Mouse (Mus musculus) embryonic facial prominence, embryonic 15.5 days (tissue): ENCODE results near the gene Eps15. TPM values are rescaled to one million over a fixed set of nuclear protein-coding genes. Genes with fewer than 3 reads are reported as not detected.

Experiments used
- ATAC-seq: fragments of 200-750 bp; cut with Nextera tagmentation; 2 replicates; pipeline ENCODE4 v1.8.0; 2017; ENCODE audit warnings: low read depth, moderate TSS enrichment; ENCODE audit not compliant: insufficient number of reproducible peaks, low FRiP score, low TSS enrichment
- H3K27ac ChIP-seq: fragments of 300-500 bp; sonication (generic); replicated peaks from 2 replicates; pipeline ENCODE4 v1.5.1; 2015; ENCODE audit warnings: mild to moderate bottlenecking, inconsistent platforms
- H3K27me3 ChIP-seq: fragments of 300-500 bp; sonication (generic); 2 replicates; pipeline ENCODE4 v1.6.1; 2015; ENCODE audit warnings: inconsistent platforms
- H3K36me3 ChIP-seq: fragments of 300-500 bp; sonication (generic); 2 replicates; pipeline ENCODE4 v1.6.1; 2015; ENCODE audit warnings: mild to moderate bottlenecking, inconsistent platforms
- H3K4me1 ChIP-seq: fragments of 300-500 bp; sonication (generic); 2 replicates; pipeline ENCODE4 v1.6.1; 2015; ENCODE audit warnings: inconsistent platforms
- H3K4me2 ChIP-seq: fragments of 300-500 bp; sonication (generic); replicated peaks from 2 replicates; pipeline ENCODE4 v1.6.1; 2015; ENCODE audit warnings: mild to moderate bottlenecking, inconsistent platforms
- H3K4me3 ChIP-seq: fragments of 300-500 bp; sonication (generic); replicated peaks from 2 replicates; pipeline ENCODE4 v1.5.1; 2015; ENCODE audit warnings: mild to moderate bottlenecking, inconsistent platforms
- H3K9ac ChIP-seq: fragments of 300-500 bp; sonication (generic); 2 replicates; pipeline ENCODE4 v1.6.1; 2015; ENCODE audit warnings: inconsistent platforms
- H3K9me3 ChIP-seq: fragments of 300-500 bp; sonication (generic); replicated peaks from 2 replicates; pipeline ENCODE4 v1.6.1; 2016; ENCODE audit warnings: inconsistent platforms
- WGBS: fragments of 180-500 bp; shearing (Covaris S2); methylation state at CpG from one replicate; pipeline ENCODE4 v1.1.7; 2015; 5-methylcytosine and 5-hydroxymethylcytosine counted together
- polyA plus RNA-seq: library from polyadenylated mRNA; unstranded; fragments of >200 nt; fragmentation: Nextera tagmentation; extraction: Ambion mirVana; gene quantifications from 2 replicates; pipeline ENCODE4 v1.2.1, GENCODE M21; 2015

Eps15 gene
- polyA plus RNA-seq, 1 experiment from 2014 or later, result 42.8 TPM

- no peaks in the 10 kb centered on the region for H3K4me1 ChIP-seq
- 83% methylated on average over 4 of the region's 4 CpGs for WGBS
- no peaks in the 10 kb centered on the region for H3K27me3 ChIP-seq
- no peak overlapping the region for H3K27ac ChIP-seq
- H3K4me2 ChIP-seq, result no peak overlapping the region
- no peak overlapping the region for H3K9ac ChIP-seq
- ATAC-seq, result no peak
- no peaks in the 10 kb centered on the region for H3K36me3 ChIP-seq
- H3K4me3 ChIP-seq, result no peak overlapping the region
- H3K9me3 ChIP-seq, result no peaks in the 10 kb centered on the region
Observed at GRCm38 (mm10) chr4:109252199-109252598, 27.9 kb upstream of the Eps15 start.

- Histone ChIP-seq H3K9me3 (no peaks in the 10 kb centered on the region), H3K27me3 (no peaks in the 10 kb centered on the region), H3K4me3 (no peak overlapping the region), H3K4me2 (no peak overlapping the region), H3K9ac (no peak overlapping the region), H3K4me1 (no peaks in the 10 kb centered on the region), H3K27ac (no peak overlapping the region), H3K36me3 (no peaks in the 10 kb centered on the region)
- no peak for ATAC-seq
- WGBS, result 64% methylated on average over 11 of the region's 11 CpGs
Observed at GRCm38 (mm10) chr4:109253664-109254151, 26.4 kb upstream of the Eps15 start.

GRCm38 (mm10) chr4:109254511-109254910, 25.6 kb upstream of the Eps15 start:
- Histone ChIP-seq H3K9ac (no peak overlapping the region), H3K27me3 (no peaks in the 10 kb centered on the region), H3K9me3 (no peaks in the 10 kb centered on the region), H3K4me3 (no peak overlapping the region), H3K4me1 (no peaks in the 10 kb centered on the region), H3K4me2 (no peak overlapping the region), H3K36me3 (no peaks in the 10 kb centered on the region), H3K27ac (no peak overlapping the region)
- no peak for ATAC-seq
- WGBS, result 83% methylated on average over 5 of the region's 5 CpGs

GRCm38 (mm10) chr4:109255321-109255720, 24.7 kb upstream of the Eps15 start:
- H3K27ac ChIP-seq, result no peak overlapping the region
- WGBS, result 53% methylated on average over 2 of the region's 2 CpGs
- no peaks in the 10 kb centered on the region for H3K9me3 ChIP-seq
- ATAC-seq, result no peak
- no peak overlapping the region for H3K9ac ChIP-seq
- no peak overlapping the region for H3K4me3 ChIP-seq
- H3K4me2 ChIP-seq, result no peak overlapping the region
- no peaks in the 10 kb centered on the region for H3K27me3 ChIP-seq
- no peaks in the 10 kb centered on the region for H3K36me3 ChIP-seq
- H3K4me1 ChIP-seq, result no peaks in the 10 kb centered on the region

- WGBS, result 69% methylated on average over 11 of the region's 11 CpGs
Observed at GRCm38 (mm10) chr4:109255727-109256417, 24.2 kb upstream of the Eps15 start.

GRCm38 (mm10) chr4:109256791-109257190, 23.3 kb upstream of the Eps15 start:
- no peak for ATAC-seq
- WGBS, result 86% methylated on average over 6 of the region's 6 CpGs
- Histone ChIP-seq H3K27ac (no peak overlapping the region), H3K36me3 (no peaks in the 10 kb centered on the region), H3K4me1 (no peaks in the 10 kb centered on the region), H3K4me3 (no peak overlapping the region), H3K27me3 (no peaks in the 10 kb centered on the region), H3K4me2 (no peak overlapping the region), H3K9ac (no peak overlapping the region), H3K9me3 (no peaks in the 10 kb centered on the region)

More at GRCm38 (mm10) chr4:109255727-109256417, 24.2 kb upstream of the Eps15 start:
- Histone ChIP-seq H3K36me3 (no peaks in the 10 kb centered on the region), H3K27me3 (no peaks in the 10 kb centered on the region), H3K9me3 (no peaks in the 10 kb centered on the region), H3K4me2 (no peak overlapping the region), H3K4me3 (no peak overlapping the region), H3K27ac (no peak overlapping the region), H3K9ac (no peak overlapping the region), H3K4me1 (no peaks in the 10 kb centered on the region)
- no peak for ATAC-seq

- no peak overlapping the region for H3K27ac ChIP-seq
- H3K4me1 ChIP-seq, result no peaks in the 10 kb centered on the region
- no peak overlapping the region for H3K4me3 ChIP-seq
- H3K27me3 ChIP-seq, result no peaks in the 10 kb centered on the region
- H3K9me3 ChIP-seq, result no peaks in the 10 kb centered on the region
- H3K36me3 ChIP-seq, result no peaks in the 10 kb centered on the region
- H3K4me2 ChIP-seq, result no peak overlapping the region
- ATAC-seq, result no peak
- H3K9ac ChIP-seq, result no peak overlapping the region
Observed at GRCm38 (mm10) chr4:109257639-109258038, 22.4 kb upstream of the Eps15 start.

GRCm38 (mm10) chr4:109262068-109262467, 18.0 kb upstream of the Eps15 start:
- no peaks in the 10 kb centered on the region for H3K36me3 ChIP-seq
- H3K27ac ChIP-seq, result no peak overlapping the region
- ATAC-seq, result no peak
- H3K9ac ChIP-seq, result no peak overlapping the region
- no peaks in the 10 kb centered on the region for H3K9me3 ChIP-seq
- no peak overlapping the region for H3K4me3 ChIP-seq
- H3K27me3 ChIP-seq, result no peaks in the 10 kb centered on the region
- WGBS, result 56% methylated on average over 6 of the region's 6 CpGs
- no peak overlapping the region for H3K4me2 ChIP-seq
- no peaks in the 10 kb centered on the region for H3K4me1 ChIP-seq

GRCm38 (mm10) chr4:109266056-109266455, 14.0 kb upstream of the Eps15 start:
- Histone ChIP-seq H3K4me3 (no peak overlapping the region), H3K36me3 (no peaks in the 10 kb centered on the region), H3K4me2 (no peak overlapping the region), H3K4me1 (no peaks in the 10 kb centered on the region), H3K9me3 (no peaks in the 10 kb centered on the region), H3K27ac (no peak overlapping the region), H3K9ac (no peak overlapping the region), H3K27me3 (no peaks in the 10 kb centered on the region)
- WGBS, result 83% methylated on average over 3 of the region's 3 CpGs
- ATAC-seq, result no peak

- H3K27me3 ChIP-seq, result no peaks in the 10 kb centered on the region
- H3K9me3 ChIP-seq, result no peaks in the 10 kb centered on the region
- no peak overlapping the region for H3K4me2 ChIP-seq
- no peak overlapping the region for H3K9ac ChIP-seq
- no peaks in the 10 kb centered on the region for H3K4me1 ChIP-seq
- 57% methylated on average over 2 of the region's 2 CpGs for WGBS
- no peak overlapping the region for H3K27ac ChIP-seq
- H3K36me3 ChIP-seq, result no peaks in the 10 kb centered on the region
- ATAC-seq, result no peak
- no peak overlapping the region for H3K4me3 ChIP-seq
Observed at GRCm38 (mm10) chr4:109266744-109267143, 13.3 kb upstream of the Eps15 start.

- Histone ChIP-seq H3K9ac (no peak overlapping the region), H3K4me3 (no peak overlapping the region), H3K9me3 (no peaks in the 10 kb centered on the region), H3K4me2 (no peak overlapping the region), H3K27me3 (no peaks in the 10 kb centered on the region), H3K4me1 (no peaks in the 10 kb centered on the region), H3K36me3 (no peaks in the 10 kb centered on the region), H3K27ac (no peak overlapping the region)
- ATAC-seq, result no peak
- WGBS, result 75% methylated on average over 3 of the region's 3 CpGs
Observed at GRCm38 (mm10) chr4:109267452-109267851, 12.6 kb upstream of the Eps15 start.

- Histone ChIP-seq H3K4me2 (no peak overlapping the region), H3K4me1 (no peaks in the 10 kb centered on the region), H3K27ac (no peak overlapping the region), H3K9ac (no peak overlapping the region), H3K4me3 (no peak overlapping the region), H3K27me3 (no peaks in the 10 kb centered on the region), H3K9me3 (no peaks in the 10 kb centered on the region), H3K36me3 (no peaks in the 10 kb centered on the region)
- 86% methylated on average over 3 of the region's 3 CpGs for WGBS
- ATAC-seq, result no peak
Observed at GRCm38 (mm10) chr4:109268903-109269302, 11.2 kb upstream of the Eps15 start.
